Mouse (Mus musculus) ovary, adult 18-20 months (tissue): Measurements from ENCODE around the gene Hist2h2aa2.
"Not testable (repeated sequence)": the region's sequence is repeated elsewhere in the genome, so short reads cannot be mapped to it uniquely, and the experiment has no call there.

ENCODE experiments used
- DNase-seq: peaks from one replicate; pipeline ENCODE4 v3.0.0; 2022; ENCODE audit warnings: low spot score, mixed read lengths

Hist2h2aa2 gene

DNA sequence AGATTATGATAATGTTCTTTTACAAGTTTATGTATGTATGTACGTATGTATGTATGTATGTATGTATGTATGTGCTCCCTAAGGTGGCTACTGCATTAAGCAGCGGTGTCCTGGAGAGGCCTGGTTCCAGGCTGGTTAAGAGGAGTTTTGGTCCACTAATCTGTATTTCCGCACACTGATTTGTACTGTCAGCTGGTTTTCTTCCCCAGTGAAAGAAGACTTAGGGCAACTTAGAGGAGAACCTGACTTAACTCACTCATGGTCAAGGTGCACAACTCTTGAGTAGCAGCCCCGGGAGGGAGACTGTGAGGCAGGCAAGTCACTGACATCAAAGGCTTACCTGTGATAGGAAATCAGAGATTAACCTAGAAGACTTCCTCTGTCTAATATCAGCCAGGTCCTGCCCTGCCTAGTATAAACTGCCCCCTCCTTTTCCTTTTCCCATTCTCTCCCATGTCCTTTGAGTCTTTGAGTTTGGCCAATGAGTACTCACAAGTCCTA lies 3.2 kb downstream of the Hist2h2aa2 start:
- no peak for DNase-seq

DNA sequence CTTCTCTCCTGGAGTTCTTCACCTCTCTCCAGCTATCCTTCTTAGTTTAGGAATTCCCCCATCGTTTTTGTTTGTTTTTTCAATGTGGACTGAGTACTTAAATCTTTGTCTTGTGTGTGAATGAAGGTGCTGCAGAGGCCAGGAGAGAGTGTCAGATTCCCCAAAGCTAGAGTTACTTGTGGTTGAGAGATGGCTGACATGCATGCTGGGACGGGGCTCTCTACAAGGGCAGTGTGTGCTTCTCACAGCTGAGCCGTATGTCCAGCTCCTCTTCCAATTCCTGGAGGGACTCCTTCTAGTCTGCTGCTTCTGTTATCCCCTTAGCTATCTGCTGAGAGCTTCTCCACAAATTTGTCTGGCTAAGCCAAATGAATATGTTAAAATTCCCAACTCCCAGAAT lies 4.2 kb downstream of the Hist2h2aa2 start:
- DNase-seq, result no peak

DNA sequence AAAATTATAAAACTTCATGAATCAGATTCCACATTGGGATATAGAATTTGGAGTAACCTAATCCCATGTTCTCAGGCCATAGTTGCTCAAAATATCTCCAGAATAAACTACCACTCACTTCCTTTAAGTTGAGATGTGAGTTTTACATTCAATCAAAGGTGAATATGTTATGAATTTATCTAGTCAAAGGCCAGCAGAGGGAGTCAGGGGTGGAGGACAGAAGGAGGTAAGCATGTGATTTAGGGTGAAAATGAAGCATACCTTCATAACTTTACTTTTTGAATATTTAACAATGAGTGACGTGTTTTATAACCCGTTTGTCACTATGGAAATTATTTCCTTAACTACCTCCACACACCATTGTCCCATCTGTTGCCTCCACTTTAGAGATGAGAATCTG lies 5.2 kb downstream of the Hist2h2aa2 start:
- DNase-seq, result no peak

DNA sequence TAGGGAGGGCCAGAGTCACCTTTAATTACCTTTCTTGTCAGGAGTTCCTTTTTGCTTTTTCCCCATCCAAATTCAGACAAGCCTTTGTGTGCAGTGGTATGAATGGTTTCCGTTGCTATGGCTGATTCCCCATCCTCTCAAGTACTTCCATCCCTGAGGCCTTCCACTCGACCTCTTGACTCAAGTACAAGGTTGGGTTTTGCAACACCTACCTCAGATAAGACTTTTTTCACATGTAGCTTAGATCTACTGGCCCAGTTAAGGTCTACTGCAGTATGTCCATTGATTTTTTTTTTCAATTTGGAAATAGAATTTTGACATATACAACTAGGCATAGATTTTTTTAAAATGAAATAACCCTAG lies 8.3 kb downstream of the Hist2h2aa2 start:
- DNase-seq, result no peak

DNA sequence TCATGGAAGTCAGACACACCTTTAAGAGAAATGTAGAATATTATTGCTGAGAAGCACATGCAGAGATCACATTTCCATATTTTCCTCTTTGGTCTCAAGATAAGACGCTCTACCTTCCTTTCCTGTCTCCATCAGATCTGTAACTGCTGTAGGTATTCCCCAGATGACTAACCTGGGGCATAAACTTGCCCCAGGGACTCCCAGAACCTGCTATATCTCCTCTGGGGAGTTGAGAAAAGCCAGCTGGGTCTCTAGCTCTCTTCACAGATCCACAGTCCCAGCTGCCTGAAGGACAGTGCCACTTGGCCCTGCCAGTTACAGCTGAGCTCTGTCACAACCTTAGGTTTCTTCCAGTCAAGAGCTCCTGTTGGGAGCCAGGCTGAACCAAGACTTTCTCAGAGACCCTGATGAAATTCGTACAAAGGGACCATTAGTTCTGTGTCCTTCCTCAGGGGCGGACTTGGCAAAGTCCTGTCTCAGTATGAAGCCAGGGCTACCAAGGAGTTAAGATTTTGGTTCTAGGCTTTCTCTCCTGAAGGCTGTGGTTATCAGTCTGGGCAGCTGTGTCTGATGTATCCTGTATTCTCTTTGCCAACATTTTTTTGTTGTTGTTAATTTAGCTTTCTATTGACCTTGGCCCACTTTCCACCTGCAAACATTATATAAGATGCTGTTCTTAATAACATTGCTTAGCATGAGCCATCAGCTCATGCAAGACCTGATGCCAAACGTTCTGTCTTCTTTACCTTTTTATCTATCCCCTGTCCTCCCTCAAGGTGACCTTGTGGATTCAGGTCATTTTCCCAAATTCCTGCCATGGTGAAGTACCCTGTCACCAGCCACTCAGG lies 8.9 kb downstream of the Hist2h2aa2 start:
- no peak for DNase-seq

DNA sequence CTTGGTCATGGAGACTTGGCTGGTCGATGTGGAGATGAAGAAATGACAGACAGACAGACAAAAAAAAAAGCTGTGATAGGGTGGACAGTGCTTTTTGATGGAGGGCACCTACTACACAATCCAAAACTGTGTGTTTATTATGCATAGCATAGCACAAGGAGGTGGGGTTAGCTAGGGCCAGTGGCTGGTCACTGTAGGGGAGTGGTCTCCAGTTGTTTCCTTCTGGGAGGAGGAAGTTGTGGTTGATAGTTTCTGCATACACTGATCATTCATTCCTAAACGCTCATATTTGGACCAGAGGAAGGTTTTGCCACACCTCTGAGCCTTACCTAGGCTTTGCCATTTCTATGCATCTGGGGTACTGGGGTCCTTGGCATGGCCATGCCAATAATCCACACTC lies 9.7 kb downstream of the Hist2h2aa2 start:
- DNase-seq, result no peak

DNA sequence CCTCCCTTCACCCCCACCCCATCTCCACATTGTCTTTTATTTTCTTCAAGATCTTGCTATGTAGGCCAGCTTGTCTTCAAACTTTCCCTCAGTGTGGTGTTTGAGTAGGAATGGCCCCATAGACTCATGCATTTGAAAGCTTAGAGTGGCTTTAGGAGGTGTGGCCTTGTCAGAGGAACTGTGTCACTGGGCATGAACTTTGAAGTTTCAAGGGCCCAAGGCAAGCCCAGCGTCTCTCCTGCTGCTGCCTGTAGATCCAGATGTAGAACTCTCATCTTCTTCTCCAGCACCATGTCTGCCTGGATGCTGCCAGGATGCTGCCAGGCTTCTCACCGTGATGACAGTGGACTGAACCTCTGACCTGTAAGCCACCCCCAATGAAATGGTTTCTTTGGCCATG lies 11.2 kb downstream of the Hist2h2aa2 start:
- no peak for DNase-seq

DNA sequence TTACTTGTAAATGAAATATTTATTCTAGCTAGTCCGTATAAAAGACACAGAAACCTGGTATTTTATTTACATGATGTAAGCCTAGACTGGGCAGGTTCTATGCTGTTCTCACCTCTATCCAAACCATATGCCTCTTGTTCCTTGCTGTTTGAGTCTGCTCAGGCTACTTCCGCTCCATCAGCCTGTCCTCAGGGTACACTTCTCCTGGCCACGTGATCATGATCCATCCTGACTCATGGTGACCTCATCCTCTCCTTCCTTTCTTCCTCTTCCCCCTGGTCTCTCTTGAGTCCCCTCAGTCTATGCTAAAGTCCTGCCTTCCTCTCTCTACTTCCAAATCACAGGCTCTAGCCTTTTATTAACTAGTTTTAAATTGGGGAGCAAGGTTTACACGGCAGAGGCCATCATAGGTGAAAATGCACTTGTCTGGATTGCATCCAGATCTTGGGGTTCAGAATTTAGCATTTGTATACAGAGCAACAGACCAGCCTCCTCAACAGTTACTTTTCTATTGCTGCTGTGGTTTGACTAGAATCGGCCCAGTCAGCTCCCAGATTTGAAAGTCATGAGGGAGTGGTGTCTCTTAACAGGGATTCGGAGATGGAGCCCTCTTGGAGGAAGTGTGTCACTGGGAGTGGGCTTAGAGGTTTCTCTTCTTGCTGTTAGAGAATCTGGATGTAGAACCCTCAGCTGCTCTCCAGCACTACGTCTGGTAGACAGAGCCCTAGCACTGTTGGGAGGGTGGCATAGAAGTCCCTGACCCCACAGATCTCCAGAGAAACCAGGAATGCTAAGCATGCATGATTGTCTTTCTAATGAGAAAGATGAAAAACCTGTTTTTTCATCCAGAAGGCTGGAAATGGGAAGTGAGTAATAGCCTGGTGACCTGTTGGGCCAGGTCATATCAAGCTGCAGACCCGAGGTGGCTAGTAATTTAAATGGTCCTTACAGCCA lies 13.1 kb downstream of the Hist2h2aa2 start:
- DNase-seq, result no peak

DNA sequence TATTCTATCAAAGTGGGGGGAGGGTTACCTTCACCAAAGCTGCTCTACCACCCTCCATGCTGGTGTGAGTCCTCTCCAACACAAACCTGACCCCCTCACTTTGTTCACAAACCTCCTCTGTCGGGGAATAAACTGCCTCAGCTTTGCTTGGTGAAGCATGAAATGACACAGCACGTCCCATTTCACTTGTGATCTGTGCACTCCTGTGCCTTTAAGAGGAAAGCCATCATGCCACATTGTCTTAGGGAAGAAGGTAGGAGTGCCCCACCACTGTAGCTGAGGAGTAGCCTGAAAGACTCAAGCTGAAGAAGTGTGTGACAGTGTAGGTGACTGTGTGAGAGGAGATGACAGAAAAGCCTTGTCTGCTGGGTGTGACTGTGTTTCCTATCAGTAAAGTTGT lies 14.7 kb downstream of the Hist2h2aa2 start:
- DNase-seq, result no peak

DNA sequence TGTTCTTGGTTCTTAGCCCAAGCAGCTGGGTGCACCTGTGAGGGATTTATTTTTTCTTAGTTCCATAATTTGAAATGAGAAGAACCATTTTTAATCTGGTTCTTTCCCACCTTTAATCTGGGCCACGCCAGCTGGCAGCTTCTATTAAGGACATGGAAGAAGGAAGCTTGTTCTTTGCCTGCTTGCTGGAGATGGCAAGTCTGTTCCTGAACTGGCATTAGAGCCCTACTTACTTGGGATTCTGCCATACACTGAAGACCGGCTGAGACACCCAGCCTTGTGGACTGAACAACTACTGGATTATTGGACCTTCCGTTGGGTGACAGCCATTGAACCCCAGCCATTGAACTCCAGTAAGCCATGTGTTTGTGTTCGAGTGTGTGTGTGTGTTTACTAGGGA lies 17.3 kb downstream of the Hist2h2aa2 start:
- DNase-seq, result no peak

DNA sequence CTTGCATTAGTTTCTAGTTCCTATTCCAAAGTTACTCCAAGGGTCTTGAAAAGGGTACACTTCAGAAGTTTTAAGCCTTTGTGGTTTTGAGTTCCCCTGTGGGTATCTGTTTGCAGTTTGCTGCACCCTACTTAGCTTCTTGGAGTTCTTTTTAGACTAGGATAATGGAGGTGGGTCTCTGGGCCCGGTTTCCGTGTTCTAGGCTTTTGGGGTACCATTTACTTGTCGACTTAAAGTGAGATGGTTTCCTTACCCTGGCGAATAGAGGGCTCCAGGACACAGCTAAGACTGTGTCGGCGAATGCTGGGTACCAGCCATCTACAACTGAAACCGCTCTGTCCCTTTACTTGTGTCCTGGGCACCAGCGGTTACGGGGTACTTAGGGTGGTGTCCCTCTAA lies 18.4 kb downstream of the Hist2h2aa2 start:
- no peak for DNase-seq

DNA sequence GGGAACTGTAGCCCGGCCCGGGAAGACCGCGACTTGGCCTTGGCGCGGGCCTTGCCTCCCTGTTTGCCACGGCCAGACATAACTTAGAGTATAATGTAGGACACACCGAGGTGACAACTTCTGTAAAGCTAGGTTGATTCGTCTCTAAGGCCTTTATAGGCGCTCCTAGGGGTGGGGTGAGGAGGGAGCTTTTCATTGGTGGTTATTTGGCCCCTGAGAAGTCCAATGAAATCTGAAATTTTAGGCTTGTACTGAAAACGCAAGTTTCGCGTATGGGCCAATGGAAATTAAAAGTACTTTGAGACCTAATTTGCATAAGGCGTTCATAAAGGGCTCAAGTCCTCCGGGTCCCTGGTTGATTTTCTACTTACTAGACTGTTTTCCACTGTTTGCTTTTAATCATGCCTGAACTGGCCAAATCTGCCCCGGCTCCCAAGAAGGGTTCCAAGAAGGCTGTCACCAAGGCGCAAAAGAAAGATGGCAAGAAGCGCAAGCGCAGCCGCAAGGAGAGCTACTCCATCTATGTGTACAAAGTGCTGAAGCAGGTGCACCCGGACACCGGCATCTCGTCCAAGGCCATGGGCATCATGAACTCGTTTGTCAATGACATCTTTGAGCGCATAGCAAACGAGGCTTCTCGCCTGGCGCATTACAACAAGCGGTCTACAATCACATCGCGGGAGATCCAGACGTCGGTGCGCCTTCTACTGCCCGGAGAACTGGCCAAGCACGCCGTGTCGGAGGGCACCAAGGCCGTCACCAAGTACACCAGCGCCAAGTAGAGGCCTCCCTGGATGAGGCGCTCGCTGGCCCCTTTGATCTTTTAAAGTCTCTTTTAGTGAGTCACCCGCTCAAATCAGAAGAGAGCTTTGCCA lies 19.1 kb downstream of the Hist2h2aa2 start, which contains the start of the genes Hist2h2ac and Hist2h2be:
TSS of gene Hist2h2ac (minus strand) at position 116 of the 875 bp plus-strand sequence.
TSS of gene Hist2h2be (plus strand) at position 355 of the 875 bp plus-strand sequence.
- peak; percentile 88 for DNase-seq

DNA sequence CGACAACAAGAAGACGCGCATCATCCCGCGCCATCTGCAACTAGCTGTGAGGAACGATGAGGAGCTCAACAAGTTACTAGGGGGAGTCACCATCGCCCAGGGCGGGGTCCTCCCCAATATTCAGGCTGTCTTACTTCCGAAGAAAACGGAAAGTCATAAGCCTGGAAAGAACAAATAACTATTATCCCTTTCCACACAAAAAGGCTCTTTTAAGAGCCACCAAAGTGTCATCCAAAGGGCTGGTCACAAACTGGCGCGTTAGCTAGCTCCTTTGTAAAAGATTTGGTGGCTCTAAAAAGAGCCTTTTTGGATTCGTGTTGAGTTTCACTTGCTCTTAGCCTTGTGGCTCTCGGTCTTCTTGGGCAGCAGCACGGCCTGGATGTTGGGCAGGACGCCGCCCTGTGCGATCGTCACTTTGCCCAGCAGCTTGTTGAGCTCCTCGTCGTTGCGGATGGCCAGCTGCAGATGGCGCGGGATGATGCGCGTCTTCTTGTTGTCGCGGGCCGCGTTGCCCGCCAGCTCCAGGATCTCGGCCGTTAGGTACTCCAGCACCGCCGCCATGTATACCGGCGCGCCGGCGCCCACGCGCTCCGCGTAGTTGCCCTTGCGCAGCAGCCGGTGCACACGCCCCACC lies 19.8 kb downstream of the Hist2h2aa2 start:
- DNase-seq, result not testable (repeated sequence)

DNA sequence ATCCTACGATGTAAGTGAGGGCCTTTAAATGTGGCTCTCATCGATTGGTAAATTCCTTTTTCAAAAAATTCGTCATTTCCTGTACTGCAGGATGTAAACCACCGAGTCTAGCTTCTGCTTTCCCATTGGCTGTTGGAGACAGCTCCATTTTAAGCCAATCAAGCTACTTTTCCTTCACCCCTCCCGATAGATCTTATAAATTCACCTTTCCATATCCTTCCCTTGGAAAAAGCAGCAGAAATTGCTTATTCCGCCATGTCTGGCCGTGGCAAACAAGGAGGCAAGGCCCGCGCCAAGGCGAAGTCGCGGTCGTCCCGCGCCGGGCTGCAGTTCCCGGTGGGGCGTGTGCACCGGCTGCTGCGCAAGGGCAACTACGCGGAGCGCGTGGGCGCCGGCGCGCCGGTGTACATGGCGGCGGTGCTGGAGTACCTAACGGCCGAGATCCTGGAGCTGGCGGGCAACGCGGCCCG lies 20.4 kb downstream of the Hist2h2aa2 start, which contains the start of the genes Bola1 and Hist2h2ab:
TSS of gene Bola1 (minus strand) at position 49 of the 470 bp plus-strand sequence.
TSS of gene Hist2h2ab (plus strand) at position 205 of the 470 bp plus-strand sequence.
- peak; percentile 65 for DNase-seq

DNA sequence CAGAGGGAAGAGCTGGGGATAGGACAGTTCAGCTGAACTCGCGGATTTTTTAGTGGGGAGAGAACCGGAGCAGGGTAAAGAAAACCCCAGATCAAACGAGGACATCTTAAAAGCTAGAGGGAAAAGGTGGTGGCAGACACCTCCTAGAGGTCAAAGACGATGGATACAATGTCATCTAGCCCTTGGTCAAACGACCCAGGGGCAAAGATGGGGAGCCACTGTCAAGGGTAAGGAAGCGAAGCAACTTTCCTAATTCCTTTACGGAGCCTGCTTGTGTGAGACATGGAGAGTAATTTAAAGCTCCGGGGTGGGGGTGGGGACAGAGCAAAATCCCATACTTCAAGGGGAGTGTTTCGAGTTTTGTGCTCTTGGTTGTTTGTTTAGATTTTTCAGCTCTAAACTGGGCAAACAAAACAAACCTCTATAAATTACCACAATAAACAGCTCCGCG lies 20.9 kb downstream of the Hist2h2aa2 start:
- no peak for DNase-seq

DNA sequence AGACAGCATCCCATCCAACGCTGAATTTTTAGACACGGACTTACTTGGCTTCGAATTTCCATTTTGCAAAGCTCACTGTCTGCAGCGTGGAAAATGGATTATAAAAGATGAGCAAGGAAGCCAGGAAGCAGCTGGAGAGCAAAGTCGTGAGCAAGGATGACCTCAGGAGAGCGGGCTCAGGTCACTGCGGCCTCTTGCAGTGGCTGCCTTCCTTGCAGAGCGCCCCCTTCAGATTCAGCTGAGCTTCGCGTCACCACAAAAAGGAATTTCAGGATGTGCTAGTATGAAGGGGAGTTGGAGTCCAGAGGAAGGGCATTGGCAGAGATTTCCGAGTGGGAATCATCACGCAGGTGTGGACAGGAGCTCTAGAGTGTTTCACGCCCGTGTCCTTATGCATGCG lies 30.8 kb downstream of the Hist2h2aa2 start:
- no peak for DNase-seq

DNA sequence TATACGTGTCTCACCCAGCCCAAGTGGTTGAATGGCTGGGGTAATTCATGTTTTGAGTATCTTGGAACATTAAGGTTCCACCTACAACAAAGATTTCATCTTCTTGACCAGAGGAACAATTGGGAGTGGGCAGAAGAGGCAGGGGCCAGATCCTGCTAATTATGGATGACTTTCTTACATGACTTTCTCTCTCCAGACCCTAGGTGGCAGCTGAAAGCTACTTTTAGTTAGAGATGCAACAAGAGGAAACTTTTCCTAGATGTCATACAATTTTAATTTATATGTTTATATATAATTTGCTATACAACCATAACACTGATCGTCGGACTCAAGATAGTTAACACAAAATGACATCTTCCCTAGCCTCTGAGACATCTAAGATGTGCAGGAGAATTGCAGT lies 32.3 kb downstream of the Hist2h2aa2 start:
- no peak for DNase-seq

DNA sequence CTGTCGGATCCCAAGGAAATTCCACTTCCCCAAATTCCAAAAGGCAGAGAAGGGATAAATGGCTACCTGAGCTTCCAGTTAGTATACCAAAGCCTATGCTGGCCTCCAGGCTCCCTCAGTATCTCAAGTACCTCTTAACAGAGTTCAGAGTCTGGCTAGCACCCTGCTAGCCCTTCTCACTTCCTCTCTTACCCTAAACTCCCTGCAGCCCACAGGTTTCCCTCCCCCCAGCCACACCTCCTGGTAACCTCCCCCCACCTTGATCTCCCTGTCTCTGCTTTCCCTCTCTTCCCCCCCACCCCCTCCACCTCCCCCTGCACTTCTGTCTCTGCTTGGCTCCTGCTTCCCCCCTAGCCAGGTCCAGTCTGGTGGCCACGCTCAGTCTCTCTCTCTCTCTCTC lies 40.3 kb downstream of the Hist2h2aa2 start:
- DNase-seq, result no peak

DNA sequence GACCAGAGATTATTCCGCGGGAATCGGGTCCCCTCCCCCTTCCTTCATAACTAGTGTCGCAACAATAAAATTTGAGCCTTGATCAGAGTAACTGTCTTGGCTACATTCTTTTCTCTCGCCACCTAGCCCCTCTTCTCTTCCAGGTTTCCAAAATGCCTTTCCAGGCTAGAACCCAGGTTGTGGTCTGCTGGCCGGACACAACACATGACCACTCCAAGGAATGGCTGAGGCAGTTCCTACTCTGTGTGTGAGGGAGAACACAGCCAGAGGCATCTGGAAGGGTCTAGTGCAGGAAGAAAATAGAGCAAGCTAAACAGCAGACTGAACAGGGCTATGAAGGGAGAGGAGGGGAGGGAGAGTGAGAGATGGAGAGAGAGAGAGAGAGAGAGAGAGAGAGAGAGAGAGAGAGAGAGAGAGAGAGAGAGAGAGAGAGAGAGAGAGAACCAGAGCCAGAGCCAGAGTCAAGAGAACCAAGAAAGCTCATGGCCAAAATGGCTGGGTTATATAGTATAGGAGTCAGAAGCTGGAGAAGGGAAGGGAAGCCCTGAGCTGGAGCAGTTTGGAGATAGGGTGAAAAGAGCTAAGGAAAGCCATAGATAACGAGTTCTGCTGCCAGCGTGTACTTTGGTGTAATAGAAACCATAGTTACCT lies 41.4 kb downstream of the Hist2h2aa2 start:
- DNase-seq, result not testable (repeated sequence)

DNA sequence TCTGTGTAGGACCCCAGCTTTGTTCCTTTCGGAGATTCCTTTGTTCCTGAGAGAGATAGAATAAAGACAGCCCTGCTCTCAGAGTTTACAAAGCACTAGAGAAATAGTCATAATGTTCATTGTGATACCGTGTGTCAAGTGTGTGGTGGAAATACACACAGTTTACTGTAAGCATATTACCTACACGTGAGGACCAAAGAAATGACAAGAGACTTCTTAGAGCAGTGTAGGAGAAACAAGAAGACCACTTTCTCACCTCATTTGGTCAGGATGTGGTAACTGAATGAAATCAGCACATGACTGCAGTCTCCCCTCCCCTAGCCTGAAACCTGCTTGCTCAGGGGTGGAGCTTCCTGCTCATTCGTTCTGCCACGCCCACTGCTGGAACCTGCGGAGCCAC lies 41.9 kb downstream of the Hist2h2aa2 start:
- DNase-seq, result no peak
